Comparison of ENCODE assay signal across 9 mouse cellular contexts in the genomic region with DNA sequence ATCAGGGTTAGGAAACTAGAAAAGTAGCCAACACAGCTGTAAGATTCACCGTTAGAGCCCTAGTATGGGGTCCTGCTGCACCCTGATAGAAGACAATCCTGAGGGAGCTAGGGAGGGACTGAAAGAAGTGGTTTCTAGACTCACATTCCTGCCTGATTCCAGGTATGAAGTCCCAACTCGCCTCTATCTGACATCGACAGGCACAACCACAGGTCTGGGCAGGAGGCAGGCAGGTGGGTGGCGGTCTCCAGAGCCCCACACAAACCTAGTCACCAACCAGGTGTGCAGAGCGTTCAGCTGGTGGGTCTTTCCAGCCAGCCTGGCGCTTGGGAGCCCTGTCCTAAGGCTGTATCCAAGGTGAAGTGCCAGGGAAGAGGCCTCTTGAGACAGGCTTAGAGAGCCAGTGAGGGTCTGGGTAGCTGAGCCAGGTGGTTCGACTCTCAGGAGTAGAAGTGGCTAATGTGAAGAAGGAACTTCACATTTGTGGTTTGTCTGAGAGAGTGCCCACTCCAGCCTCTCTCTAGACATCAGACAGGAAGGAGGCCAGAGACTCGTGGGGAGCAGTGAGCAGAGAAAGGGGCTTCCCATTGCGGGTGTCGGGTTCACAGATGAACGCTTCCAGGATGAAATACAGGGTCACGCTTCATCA. TPM values are rescaled to one million over a fixed set of nuclear protein-coding genes. Genes with fewer than 3 reads are reported as not detected.
DNase-seq lines count a peak whose midpoint lies in the region; ATAC-seq and TF ChIP-seq lines count a peak whose summit lies in the region.
"Had no signal": no experiment of that assay in that cellular context is flagged by ENCODE, and none has a peak within 500 bp of the region (broad histone marks: within the 10 kb centered on the region; RNA-seq: fewer than 3 reads in every experiment).

No protein-coding gene starts in this region.

- H3K27ac ChIP-seq in hindbrain, postnatal 0 days = peak overlapping the region; percentile 92; the same call in 1 of the 2 replicates
- no peak overlapping the region for H3K27ac ChIP-seq in hindbrain, embryonic 11.5 days (ENCODE audit: low read depth, low read length)
- peak overlapping the region; percentile 95; the same call in 1 of the 2 replicates for H3K27ac ChIP-seq in forebrain, postnatal 0 days (ENCODE audit: low read depth, low read length)

- no peak for TF ChIP-seq CTCF in hindbrain, postnatal 0 days (IDR thresholded peaks at IDR 0.05; ENCODE audit: low read depth)
- TF ChIP-seq CTCF in forebrain, postnatal 0 days (IDR thresholded peaks at IDR 0.05; ENCODE audit: low read depth) = no peak

- no peak overlapping the region for H3K4me2 ChIP-seq in hindbrain, postnatal 0 days (ENCODE audit: low read depth, low read length)
- no peak overlapping the region for H3K4me2 ChIP-seq in hindbrain, embryonic 11.5 days (replicated peaks; ENCODE audit: low read depth, low read length)
- H3K4me2 ChIP-seq in forebrain, postnatal 0 days (ENCODE audit: low read depth) = no peak overlapping the region

- no peaks in the 10 kb centered on the region for H3K36me3 ChIP-seq in hindbrain, postnatal 0 days (ENCODE audit: insufficient read depth, low read length)
- H3K36me3 ChIP-seq in hindbrain, embryonic 11.5 days (ENCODE audit: control insufficient read depth, insufficient read depth, low read length) = no peaks in the 10 kb centered on the region
- H3K36me3 ChIP-seq in forebrain, postnatal 0 days (ENCODE audit: insufficient read depth) = no peaks in the 10 kb centered on the region
- H3K36me3 ChIP-seq: neural tube, embryonic 12.5 days had no signal

- H3K9me3 ChIP-seq in hindbrain, postnatal 0 days (ENCODE audit: low read length) = no peaks in the 10 kb centered on the region
- no peaks in the 10 kb centered on the region for H3K9me3 ChIP-seq in hindbrain, embryonic 11.5 days (ENCODE audit: control insufficient read depth, low read length)
- H3K9me3 ChIP-seq in forebrain, postnatal 0 days (ENCODE audit: low read length) = no peaks in the 10 kb centered on the region
- H3K9me3 ChIP-seq: neural tube, embryonic 12.5 days had no signal

- H3K4me3 ChIP-seq in hindbrain, postnatal 0 days (ENCODE audit: low read length) = no peak overlapping the region
- no peak overlapping the region for H3K4me3 ChIP-seq in hindbrain, embryonic 11.5 days (ENCODE audit: low read depth, low read length)
- H3K4me3 ChIP-seq in forebrain, postnatal 0 days (ENCODE audit: low read depth, low read length) = no peak overlapping the region
- H3K4me3 ChIP-seq: neural tube, embryonic 12.5 days had no signal

- peaks cover 32% of the 10 kb centered on the region for H3K4me1 ChIP-seq in hindbrain, postnatal 0 days (ENCODE audit: insufficient read depth, low read length)
- peaks cover 10% of the 10 kb centered on the region for H3K4me1 ChIP-seq in hindbrain, embryonic 11.5 days (replicated peaks; ENCODE audit: control insufficient read depth, insufficient read depth, low read length)
- peaks cover 29% of the 10 kb centered on the region for H3K4me1 ChIP-seq in forebrain, postnatal 0 days (ENCODE audit: insufficient read depth)

- H3K27me3 ChIP-seq in hindbrain, postnatal 0 days (ENCODE audit: insufficient read depth, low read length) = no peaks in the 10 kb centered on the region
- no peaks in the 10 kb centered on the region for H3K27me3 ChIP-seq in hindbrain, embryonic 11.5 days (ENCODE audit: control insufficient read depth, insufficient read depth, low read length)
- no peaks in the 10 kb centered on the region for H3K27me3 ChIP-seq in forebrain, postnatal 0 days (ENCODE audit: insufficient read depth, low read length)
- H3K27me3 ChIP-seq: neural tube, embryonic 12.5 days had no signal

- WGBS in hindbrain, postnatal 0 days = 69% methylated on average over 12 of the region's 12 CpGs
- 70% methylated on average over 12 of the region's 12 CpGs for WGBS in hindbrain, embryonic 11.5 days
- 83% methylated on average over 12 of the region's 12 CpGs for WGBS in forebrain, postnatal 0 days

- H3K9ac ChIP-seq in hindbrain, postnatal 0 days (replicated peaks; ENCODE audit: low read length) = no peak overlapping the region
- no peak overlapping the region for H3K9ac ChIP-seq in hindbrain, embryonic 11.5 days (ENCODE audit: low read depth, low read length)
- no peak overlapping the region for H3K9ac ChIP-seq in forebrain, postnatal 0 days

- ATAC-seq in hindbrain, postnatal 0 days = no peak
- ATAC-seq in hindbrain, embryonic 11.5 days (ENCODE audit: low FRiP score) = no peak
- ATAC-seq in common myeloid progenitor, adult 5-6 weeks (replicated peaks; ENCODE audit: low read depth, poor library complexity, severe bottlenecking) = peak; percentile 7; the same call in 1 of the 2 replicates
- ATAC-seq in forebrain, postnatal 0 days = no peak

- DNase-seq in hindbrain, postnatal 0 days (ENCODE audit: low spot score) = no peak
- no peak for DNase-seq in hindbrain, embryonic 11.5 days (ENCODE audit: low spot score)
- no peak for DNase-seq in forebrain, postnatal 0 days
- peak; percentile 61 for DNase-seq in lung, postnatal 25 days (ENCODE audit: low spot score)
- no peak for DNase-seq in embryo, embryonic 10 days (ENCODE audit: low spot score)
- DNase-seq in retina, postnatal 1 day = no peak
- DNase-seq in embryo, embryonic 11 days = no peak

RNA-seq across cellular contexts. Expression of a gene that starts 12.7 kb away (rescaled TPM):
- 51.2 and 61.4 TPM in 2 replicates for total RNA-seq in hindbrain, postnatal 0 days (2014; rRNA removed)
- 60.8 and 62.5 TPM in 2 replicates for polyA plus RNA-seq in hindbrain, postnatal 0 days (2015; fragmentation: Nextera tagmentation; extraction: Ambion mirVana)
- polyA plus RNA-seq in hindbrain, embryonic 11.5 days (2014; fragmentation: Nextera tagmentation; extraction: Ambion mirVana) = 99.0 and 99.3 TPM in 2 replicates
- total RNA-seq in common myeloid progenitor, adult 5-6 weeks (2017) = 25.5 and 25.9 TPM in 2 replicates
- 48.7 and 51.8 TPM in 2 replicates for total RNA-seq in forebrain, postnatal 0 days (2014; rRNA removed)
- polyA plus RNA-seq in forebrain, postnatal 0 days (2015; fragmentation: Nextera tagmentation; extraction: Ambion mirVana) = 59.9 and 60.7 TPM in 2 replicates

RNA-seq across cellular contexts. Expression of a gene that starts 14.5 kb away (rescaled TPM):
- 69.8 and 71.3 TPM in 2 replicates for total RNA-seq in hindbrain, postnatal 0 days (2014; rRNA removed)
- 8.8 and 9.5 TPM in 2 replicates for polyA plus RNA-seq in hindbrain, postnatal 0 days (2015; fragmentation: Nextera tagmentation; extraction: Ambion mirVana)
- polyA plus RNA-seq in hindbrain, embryonic 11.5 days (2014; fragmentation: Nextera tagmentation; extraction: Ambion mirVana) = 13.4 and 21.0 TPM in 2 replicates
- 8.4 and 9.9 TPM in 2 replicates for total RNA-seq in common myeloid progenitor, adult 5-6 weeks (2017)
- 66.9 and 68.7 TPM in 2 replicates for total RNA-seq in forebrain, postnatal 0 days (2014; rRNA removed)
- polyA plus RNA-seq in forebrain, postnatal 0 days (2015; fragmentation: Nextera tagmentation; extraction: Ambion mirVana) = 11.7 and 12.2 TPM in 2 replicates
